Mouse (Mus musculus) liver, postnatal 0 days (tissue): ENCODE measurements at regions not wholly inside any gene's neighbourhood (a gene's known extent, or its start where the extent isn't known, plus 50 kb on each side); places are given as distances from the start of the nearest gene placed in this dataset.

Experiments used
- ATAC-seq: fragments of 200-750 bp; cut with Nextera tagmentation; 2 replicates; pipeline ENCODE4 v1.8.0; 2017; ENCODE audit warnings: mild to moderate bottlenecking, moderate library complexity
- DNase-seq: peaks from one replicate; pipeline ENCODE4 v3.0.0-alpha.2; 2016
- H3K27ac ChIP-seq: fragments of 300-500 bp; sonication (generic); 2 replicates; pipeline ENCODE4 v1.5.1; 2014; ENCODE audit warnings: antibody characterized with exemption, moderate library complexity, mild to moderate bottlenecking, low read depth
- H3K27me3 ChIP-seq: fragments of 300-500 bp; sonication (generic); 2 replicates; pipeline ENCODE4 v1.6.1; 2014; ENCODE audit warnings: low read length, control low read depth, mixed read lengths; ENCODE audit not compliant: insufficient read depth
- H3K36me3 ChIP-seq: fragments of 300-500 bp; sonication (generic); replicated peaks from 2 replicates; pipeline ENCODE4 v1.6.1; 2014; ENCODE audit warnings: mild to moderate bottlenecking, control low read depth, low read length, moderate library complexity, mixed read lengths; ENCODE audit not compliant: insufficient read depth
- H3K4me1 ChIP-seq: fragments of 300-500 bp; sonication (generic); 2 replicates; pipeline ENCODE4 v1.6.1; 2014; ENCODE audit warnings: antibody characterized with exemption, mild to moderate bottlenecking, control low read depth; ENCODE audit not compliant: insufficient read depth
- H3K4me2 ChIP-seq: fragments of 300-500 bp; sonication (generic); 2 replicates; pipeline ENCODE4 v1.6.1; 2014; ENCODE audit warnings: low read depth, mild to moderate bottlenecking, low read length, moderate library complexity, mixed read lengths
- H3K4me3 ChIP-seq: fragments of 300-500 bp; sonication (generic); 2 replicates; pipeline ENCODE4 v1.5.1; 2014; ENCODE audit warnings: low read depth, low read length
- H3K9ac ChIP-seq: fragments of 300-500 bp; sonication (generic); replicated peaks from 2 replicates; pipeline ENCODE4 v1.6.1; 2014; ENCODE audit warnings: mild to moderate bottlenecking, moderate library complexity
- H3K9me3 ChIP-seq: fragments of 300-500 bp; sonication (generic); 2 replicates; pipeline ENCODE4 v1.6.1; 2016; ENCODE audit warnings: mild to moderate bottlenecking, control low read depth, low read length, mixed read lengths
- CTCF ChIP-seq: sonication (generic); IDR thresholded peaks from 2 replicates; pipeline ENCODE4 v1.5.1; 2016; ENCODE audit warnings: antibody characterized with exemption, low read depth
- EP300 ChIP-seq: IDR thresholded peaks from 2 replicates; pipeline ENCODE4 v1.6.1; 2016; ENCODE audit warnings: antibody characterized with exemption, low read depth, mild to moderate bottlenecking
- WGBS: fragments of 180-500 bp; shearing (Covaris S2); extraction: QIAGEN DNeasy Blood & Tissue Kit; methylation state at CpG from one replicate; pipeline ENCODE4 v1.1.7; 2014; ENCODE audit not compliant: insufficient replicate concordance; 5-methylcytosine and 5-hydroxymethylcytosine counted together

GRCm38 (mm10) chr14:105728841-105729240 lies 167.8 kb downstream of the Spry2 start:
- Histone ChIP-seq H3K4me1 (peaks cover 16% of the 10 kb centered on the region; the same call in 1 of the 2 replicates), H3K36me3 (no peaks in the 10 kb centered on the region), H3K4me3 (no peak overlapping the region), H3K9me3 (no peaks in the 10 kb centered on the region), H3K9ac (no peak overlapping the region), H3K4me2 (no peak overlapping the region), H3K27me3 (no peaks in the 10 kb centered on the region), H3K27ac (no peak overlapping the region)
- DNase-seq, result no peak
- ATAC-seq, result no peak
- WGBS, result 79% methylated on average over 5 of the region's 5 CpGs
- TF ChIP-seq CTCF (no peak), EP300 (no peak)

DNA sequence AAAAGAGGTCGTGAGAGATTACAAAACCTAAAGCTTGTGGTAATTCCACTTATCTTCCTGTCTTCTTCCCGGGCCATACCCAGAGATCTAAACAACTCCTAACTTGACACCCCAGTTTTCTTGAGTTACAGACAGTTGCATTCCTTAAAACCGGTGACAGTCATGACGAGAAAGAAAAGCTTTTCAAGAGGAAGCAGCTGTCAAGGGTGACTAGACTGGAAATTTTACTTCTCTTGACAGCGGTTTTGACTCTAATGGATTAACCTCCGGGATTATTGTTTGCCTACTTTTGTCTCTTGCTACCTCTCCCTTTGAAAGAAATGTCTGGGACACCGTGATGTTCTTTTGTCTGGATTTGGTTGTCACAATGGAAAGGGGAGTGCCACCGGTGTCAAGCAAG lies 170.9 kb downstream of the Spry2 start:
- no peak for TF ChIP-seq CTCF
- no peak for TF ChIP-seq EP300
- H3K27me3 ChIP-seq, result no peaks in the 10 kb centered on the region
- 31% methylated on average over 8 of the region's 8 CpGs for WGBS
- H3K9ac ChIP-seq, result no peak overlapping the region
- H3K36me3 ChIP-seq, result no peaks in the 10 kb centered on the region
- H3K4me1 ChIP-seq, result peaks cover 2% of the 10 kb centered on the region; the same call in 1 of the 2 replicates
- H3K4me3 ChIP-seq, result no peak overlapping the region
- no peak overlapping the region for H3K4me2 ChIP-seq
- H3K27ac ChIP-seq, result no peak overlapping the region
- DNase-seq (no peak), ATAC-seq (no peak)
- no peaks in the 10 kb centered on the region for H3K9me3 ChIP-seq

DNA sequence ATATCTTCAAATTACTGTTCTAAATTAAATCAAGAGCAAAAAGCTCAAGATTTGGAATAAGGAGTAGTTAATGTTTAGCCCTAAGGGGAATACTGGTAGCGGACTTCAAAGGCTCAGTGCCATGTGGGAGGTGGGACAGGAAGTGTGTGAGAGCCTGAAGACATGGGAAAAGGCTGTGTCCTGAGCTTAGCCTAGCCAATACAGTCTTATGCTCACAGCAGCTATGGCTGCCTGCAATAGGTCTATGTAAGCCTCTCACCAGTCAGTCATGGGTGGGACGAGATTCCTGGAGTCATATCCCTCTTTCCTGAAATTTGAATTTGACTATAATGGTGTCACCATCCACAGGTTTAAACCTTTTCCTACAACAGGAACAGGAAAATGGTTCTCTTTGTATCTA lies 173.7 kb downstream of the Spry2 start:
- H3K4me3 ChIP-seq, result no peak overlapping the region
- WGBS, result 69% methylated on average over 2 of the region's 2 CpGs
- DNase-seq (no peak), ATAC-seq (no peak)
- H3K36me3 ChIP-seq, result no peaks in the 10 kb centered on the region
- no peaks in the 10 kb centered on the region for H3K27me3 ChIP-seq
- H3K27ac ChIP-seq, result no peak overlapping the region
- H3K4me1 ChIP-seq, result no peaks in the 10 kb centered on the region
- no peak for TF ChIP-seq EP300
- TF ChIP-seq CTCF, result no peak
- H3K4me2 ChIP-seq, result no peak overlapping the region
- no peaks in the 10 kb centered on the region for H3K9me3 ChIP-seq
- no peak overlapping the region for H3K9ac ChIP-seq

GRCm38 (mm10) chr14:105721576-105721975 lies 175.0 kb downstream of the Spry2 start:
- H3K27me3 ChIP-seq, result no peaks in the 10 kb centered on the region
- no peak for ATAC-seq
- no peak for DNase-seq
- no peaks in the 10 kb centered on the region for H3K4me1 ChIP-seq
- 59% methylated on average over 3 of the region's 3 CpGs for WGBS
- H3K36me3 ChIP-seq, result no peaks in the 10 kb centered on the region
- no peak overlapping the region for H3K4me2 ChIP-seq
- H3K9ac ChIP-seq, result no peak overlapping the region
- no peak overlapping the region for H3K27ac ChIP-seq
- TF ChIP-seq CTCF (no peak), EP300 (no peak)
- no peak overlapping the region for H3K4me3 ChIP-seq
- no peaks in the 10 kb centered on the region for H3K9me3 ChIP-seq

DNA sequence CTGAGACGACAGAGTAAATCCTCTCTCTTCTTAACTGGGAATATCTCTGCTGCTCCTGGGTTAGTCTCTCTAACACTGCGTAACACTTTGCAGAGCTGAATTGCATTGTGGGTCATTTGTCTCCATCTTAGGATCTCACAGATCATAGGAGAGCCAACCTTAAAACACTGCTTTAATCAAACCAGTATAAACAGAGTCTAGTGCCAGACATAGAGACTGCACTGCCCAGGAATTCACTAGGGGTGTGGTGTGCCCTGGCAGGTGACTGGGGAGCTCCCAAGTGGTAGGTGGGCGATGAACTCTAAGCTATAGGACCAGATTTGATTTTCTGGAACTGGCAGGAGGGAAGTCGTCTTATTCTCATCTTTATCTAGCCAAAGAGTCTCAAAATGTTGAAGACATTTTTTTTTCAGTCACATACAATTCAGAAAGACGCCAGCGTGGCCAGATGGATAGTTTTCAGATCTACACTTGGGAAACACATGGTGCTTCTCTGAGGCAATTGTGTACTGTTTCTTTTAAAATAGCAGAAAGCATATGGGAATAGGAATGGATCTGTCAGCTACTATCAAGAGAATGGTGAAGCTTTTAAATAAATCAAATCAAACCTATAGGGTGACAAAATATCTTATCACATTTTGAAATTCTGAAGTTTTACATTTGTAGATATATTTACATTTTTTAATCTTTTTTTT lies 175.7 kb downstream of the Spry2 start:
- no peak for ATAC-seq
- 75% methylated on average over 6 of the region's 6 CpGs for WGBS
- H3K4me2 ChIP-seq, result no peak overlapping the region
- H3K27ac ChIP-seq, result no peak overlapping the region
- no peak overlapping the region for H3K4me3 ChIP-seq
- H3K27me3 ChIP-seq, result no peaks in the 10 kb centered on the region
- H3K9me3 ChIP-seq, result no peaks in the 10 kb centered on the region
- H3K4me1 ChIP-seq, result no peaks in the 10 kb centered on the region
- TF ChIP-seq CTCF, result no peak
- TF ChIP-seq EP300, result no peak
- H3K36me3 ChIP-seq, result no peaks in the 10 kb centered on the region
- no peak overlapping the region for H3K9ac ChIP-seq
- DNase-seq, result no peak

DNA sequence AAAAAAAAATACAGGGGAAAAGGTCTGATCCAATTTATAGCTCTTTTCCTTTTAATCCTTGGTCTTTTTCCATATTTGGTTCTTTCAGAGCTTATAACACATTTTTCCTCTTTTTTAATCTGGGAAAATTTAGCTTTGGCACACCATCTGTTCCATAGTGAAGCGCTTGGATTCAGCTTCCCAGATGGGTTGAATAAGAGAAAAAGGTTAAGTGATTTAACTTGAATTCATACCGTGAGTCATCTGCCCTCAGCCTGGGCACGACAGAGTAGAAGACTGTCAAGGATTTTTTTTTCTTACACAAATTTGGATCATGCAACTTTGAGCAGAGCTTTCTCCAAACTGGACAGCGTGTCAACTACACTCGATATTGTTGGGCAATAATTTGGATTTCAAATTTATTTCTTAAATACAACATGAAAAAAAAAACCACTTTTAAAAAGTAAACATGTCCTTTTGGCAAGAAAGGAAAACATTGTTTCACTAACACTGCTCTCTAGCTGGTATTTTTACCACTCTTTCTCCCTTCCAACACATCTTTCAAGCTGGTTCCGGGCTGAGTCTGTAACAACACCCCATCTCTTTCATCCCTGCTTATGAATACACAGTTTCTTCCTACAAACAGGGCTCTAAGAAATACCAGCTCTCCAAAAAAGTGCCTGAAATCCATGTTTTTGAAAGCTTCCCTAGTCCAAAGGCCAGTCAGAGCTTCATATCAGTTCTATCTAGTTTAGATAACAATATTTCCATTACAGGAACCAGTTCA lies 177.8 kb downstream of the Spry2 start:
- Histone ChIP-seq H3K9ac (no peak overlapping the region), H3K27ac (no peak overlapping the region), H3K27me3 (no peaks in the 10 kb centered on the region), H3K4me2 (no peak overlapping the region), H3K4me3 (no peak overlapping the region), H3K36me3 (no peaks in the 10 kb centered on the region), H3K4me1 (no peaks in the 10 kb centered on the region), H3K9me3 (no peaks in the 10 kb centered on the region)
- 82% methylated on average over 6 of the region's 6 CpGs for WGBS
- DNase-seq (no peak), ATAC-seq (no peak)
- TF ChIP-seq EP300, result no peak
- TF ChIP-seq CTCF, result no peak
